Mouse (Mus musculus) adrenal gland, adult 18-20 months (tissue): ENCODE data around the gene Crip2. TPM values are rescaled to one million over a fixed set of nuclear protein-coding genes. Genes with fewer than 3 reads are reported as not detected.

Experiments used
- DNase-seq, 2 experiments: peaks; one replicate each; pipeline ENCODE4 v3.0.0; 2021 to 2022; ENCODE audit warnings: low spot score in 2 of 2
- total RNA-seq, 2 experiments: library from RNA; stranded (reverse); gene quantifications; 1 replicate in 1 of 2; 2 replicates in 1 of 2; pipeline ENCODE4 v1.2.3; 2021

Crip2 gene
- total RNA-seq, 2 experiments from 2014 or later, result 48.1 to 55.6 TPM

DNA sequence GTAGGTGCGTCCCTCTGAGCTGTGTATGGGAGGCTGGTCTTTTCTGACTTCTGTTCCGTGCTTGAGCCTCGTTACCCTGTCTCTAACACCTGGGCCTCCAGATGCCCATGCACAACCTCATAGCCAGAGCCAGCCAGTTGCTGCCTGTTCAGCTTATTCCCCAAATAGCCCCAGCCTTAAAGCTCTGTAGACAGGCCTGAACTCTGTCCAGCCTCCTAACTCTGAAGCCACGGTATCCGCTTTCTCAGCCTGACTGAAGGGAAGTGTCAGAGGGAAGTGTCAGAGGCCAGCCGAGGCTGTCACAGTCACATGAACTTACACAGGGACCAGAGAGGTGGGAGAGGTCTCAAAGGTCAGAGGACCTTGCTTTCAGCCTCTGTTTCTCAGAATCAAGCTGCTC lies 15.3 kb upstream of the Crip2 start:
- DNase-seq, result no peak

DNA sequence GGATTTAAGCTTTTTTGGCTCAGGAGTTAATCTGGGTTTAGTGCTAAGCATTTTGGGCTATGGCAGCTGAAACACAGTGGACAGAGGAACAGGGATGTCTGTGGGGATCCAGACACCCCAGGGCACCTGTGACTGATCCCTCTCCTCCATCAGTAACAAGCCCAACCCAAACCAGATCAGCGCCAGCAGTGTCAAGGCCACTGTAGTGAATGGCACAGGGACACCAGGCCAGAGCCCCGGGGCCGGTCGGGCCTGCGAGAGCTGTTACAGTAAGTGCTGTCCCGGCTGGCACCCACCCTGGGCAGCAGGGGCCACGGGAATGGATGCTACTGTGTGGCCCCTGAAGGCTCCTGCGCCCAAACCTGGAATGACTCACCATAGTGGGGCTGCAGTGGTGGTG lies 9.3 kb upstream of the Crip2 start:
- DNase-seq, result no peak

DNA sequence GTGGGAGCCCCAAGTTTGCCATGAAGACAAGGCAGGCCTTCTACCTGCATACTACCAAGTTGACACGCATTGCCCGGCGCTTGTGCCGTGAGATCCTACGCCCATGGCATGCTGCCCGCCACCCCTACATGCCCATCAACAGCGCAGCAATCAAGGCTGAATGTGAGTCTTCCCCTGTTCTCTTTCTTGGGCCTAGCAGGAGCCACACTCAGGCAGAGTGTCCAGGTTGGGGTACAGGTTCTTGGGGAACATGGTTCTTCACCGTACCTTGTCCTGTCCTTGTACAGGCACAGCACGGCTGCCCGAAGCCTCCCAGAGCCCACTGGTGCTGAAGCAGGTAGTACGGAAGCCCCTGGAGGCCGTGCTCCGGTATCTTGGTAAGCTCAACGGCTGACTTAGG lies 8.4 kb upstream of the Crip2 start:
- DNase-seq, result no peak

DNA sequence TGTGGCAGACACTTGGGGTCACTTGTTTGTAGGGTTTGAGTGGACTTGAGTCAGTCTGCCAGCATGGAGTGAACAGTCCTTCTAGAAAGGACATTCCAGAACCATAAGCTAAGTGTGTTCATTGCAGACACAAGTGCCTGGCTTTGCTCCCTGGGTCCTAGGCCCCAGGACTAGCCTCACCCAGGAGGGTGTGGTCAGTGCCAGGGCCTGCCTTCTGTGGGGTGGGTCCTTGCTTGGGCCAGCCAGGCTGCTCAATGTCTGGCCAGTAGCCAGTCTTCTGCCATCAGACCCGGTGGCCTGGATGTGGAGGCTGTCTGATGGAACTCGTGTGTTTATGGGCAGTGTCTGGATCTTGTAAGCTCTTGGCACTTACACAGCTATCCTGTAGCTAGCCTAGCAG lies 7.5 kb upstream of the Crip2 start:
- no peak for DNase-seq

DNA sequence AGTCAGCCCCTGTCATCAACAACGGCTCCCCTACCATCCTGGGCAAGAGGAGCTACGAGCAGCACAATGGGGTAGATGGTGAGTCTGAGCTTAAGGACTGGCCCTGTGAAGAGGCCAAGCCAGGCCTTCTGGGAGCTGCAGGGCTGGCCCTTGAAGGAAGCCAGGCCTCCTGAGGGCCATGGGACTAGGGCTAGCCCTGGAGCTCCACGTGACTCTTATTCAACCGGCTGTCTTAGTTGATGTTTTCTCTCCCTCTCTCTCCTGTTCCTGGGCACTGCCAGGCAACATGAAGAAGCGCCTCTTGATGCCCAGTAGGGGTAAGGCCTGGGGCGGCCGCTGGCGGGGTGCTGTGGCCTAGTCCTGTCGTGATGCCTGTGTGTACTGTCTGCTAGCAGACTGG lies 6.8 kb upstream of the Crip2 start:
- DNase-seq, result no peak

DNA sequence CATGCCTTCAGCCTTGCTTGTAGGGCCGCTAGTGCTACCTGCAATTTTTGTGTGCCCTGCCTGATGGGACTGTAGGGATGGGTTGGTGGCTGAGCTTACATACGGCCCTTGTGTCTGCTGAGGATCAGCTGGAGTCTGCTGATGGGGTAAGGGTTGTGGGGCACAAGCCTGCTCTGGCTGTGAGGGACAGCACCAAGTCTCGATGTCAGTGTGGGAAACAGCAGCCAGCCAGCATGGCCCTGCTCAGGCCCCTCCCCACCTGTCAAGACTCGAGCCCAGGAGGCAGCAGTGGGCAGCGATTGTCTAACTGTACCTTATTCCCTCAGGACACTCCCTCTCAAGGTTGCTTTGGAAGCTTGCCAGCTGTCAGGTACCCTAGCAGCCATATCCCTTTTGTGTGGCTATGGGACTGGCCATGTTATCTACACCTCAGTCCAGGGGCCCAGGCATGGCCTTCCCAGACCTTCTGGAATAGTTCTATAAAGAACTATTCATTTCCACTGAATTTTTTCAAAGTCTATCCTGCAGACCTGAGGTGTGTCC lies 6.1 kb upstream of the Crip2 start:
- DNase-seq, result no peak

DNA sequence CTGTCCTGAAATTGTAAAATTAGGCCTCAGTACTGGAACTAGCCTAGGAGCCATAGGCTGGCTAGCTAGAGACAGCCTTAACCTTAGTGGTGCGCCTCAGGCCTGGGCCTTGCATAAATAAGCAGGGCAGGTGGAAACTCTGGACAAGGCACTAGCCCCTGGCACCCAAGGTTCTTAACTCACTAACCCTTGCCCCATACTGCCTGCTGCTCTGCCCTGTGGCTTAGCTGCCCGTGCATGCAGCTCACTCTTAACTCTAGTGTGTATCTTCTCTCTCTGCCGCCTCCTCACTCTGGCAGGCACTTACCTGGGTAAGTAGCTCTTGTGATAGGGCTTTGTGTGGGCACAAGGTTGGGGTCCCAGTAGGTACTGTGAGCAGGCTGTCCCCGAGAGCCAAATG lies 5.5 kb upstream of the Crip2 start:
- no peak for DNase-seq

DNA sequence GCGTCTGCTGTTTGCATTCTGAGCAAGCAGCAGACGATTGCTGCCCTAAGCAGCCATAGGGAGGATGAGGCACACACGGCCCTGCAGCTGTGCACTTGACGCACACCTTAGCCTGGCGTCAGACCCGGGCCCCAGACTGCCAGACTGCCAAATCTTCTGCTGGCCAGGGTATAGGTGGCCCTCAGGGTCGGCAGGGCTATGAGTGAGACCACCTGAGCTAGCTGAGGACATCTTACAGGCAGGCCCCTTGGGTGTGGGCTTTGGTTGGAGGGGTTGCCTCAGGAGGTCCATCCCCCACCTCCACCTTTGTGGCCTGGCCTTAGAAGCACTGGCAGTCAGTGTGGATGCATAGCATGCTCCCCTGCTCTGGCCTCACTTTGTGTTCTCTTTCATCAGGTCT lies 4.6 kb upstream of the Crip2 start:
- DNase-seq, result no peak

DNA sequence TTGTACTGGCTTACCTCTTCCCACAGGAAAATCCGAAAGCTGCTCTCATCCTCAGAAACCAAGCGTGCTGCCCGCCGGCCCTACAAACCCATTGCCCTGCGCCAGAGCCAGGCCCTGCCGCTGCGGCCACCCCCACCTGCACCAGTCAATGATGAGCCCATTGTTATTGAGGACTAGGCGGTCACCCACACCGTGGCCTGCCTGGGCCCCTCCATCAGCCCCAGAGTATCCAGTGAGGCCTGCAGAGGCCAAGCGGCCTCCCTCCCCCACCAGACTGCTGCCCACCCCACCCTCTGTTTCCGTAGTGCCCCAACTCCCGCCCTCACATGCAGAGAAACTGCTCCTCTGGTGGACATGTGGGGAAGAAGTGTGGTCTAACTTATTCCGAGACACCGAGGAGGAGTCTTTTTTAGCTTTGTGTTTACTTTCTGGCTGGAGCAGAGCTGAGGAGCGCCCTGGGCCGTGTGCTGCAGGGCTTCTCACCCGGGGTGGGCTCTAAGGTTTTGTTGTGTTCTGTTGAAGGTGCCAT lies 3.5 kb upstream of the Crip2 start:
- no peak for DNase-seq

DNA sequence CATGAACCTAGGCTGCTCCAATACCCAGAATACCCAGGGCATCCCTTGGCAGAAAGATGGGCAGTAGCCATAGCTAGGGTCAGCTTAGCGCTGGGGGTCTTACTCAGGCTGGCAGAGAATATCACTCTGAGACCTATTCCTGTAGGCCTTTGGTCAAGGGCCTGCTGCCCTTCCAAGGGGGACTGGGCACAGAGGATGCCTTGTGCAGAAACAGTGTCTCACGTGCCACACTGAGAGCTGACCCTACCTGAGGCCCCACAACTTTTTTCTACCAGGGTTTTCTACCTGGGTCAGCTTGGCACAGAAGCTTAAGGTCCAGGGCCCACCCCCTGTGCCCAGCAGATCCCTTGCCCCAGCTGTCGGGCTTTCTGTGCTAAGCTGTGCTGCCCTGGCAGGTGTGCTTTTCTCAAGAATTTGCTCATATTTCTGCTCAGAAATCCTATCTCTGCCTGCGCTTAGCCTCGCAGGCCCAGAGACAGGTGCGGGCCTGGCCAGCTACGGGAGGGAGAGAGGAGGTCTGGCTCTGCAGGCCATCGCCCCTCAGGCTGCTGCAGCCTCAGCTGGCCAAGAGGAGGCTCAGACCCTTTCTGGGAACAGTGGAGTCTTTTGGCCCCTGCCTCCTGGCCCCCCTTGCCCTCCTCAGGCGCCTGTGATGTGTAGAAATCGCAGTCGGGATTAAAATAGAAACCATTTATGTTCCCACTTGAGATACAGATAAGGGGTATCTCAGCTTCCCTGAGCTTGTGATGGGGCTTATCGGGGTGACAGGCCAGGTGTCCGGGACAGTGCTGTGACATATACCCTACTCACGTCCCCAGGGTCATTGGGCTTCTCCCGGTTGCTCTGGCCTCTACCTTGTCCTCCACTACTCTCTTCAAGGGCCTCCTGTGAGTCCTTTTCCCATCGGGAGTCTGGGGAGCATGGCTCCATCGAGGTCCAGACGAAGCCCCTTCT lies 2.5 kb upstream of the Crip2 start:
- DNase-seq, result no peak

DNA sequence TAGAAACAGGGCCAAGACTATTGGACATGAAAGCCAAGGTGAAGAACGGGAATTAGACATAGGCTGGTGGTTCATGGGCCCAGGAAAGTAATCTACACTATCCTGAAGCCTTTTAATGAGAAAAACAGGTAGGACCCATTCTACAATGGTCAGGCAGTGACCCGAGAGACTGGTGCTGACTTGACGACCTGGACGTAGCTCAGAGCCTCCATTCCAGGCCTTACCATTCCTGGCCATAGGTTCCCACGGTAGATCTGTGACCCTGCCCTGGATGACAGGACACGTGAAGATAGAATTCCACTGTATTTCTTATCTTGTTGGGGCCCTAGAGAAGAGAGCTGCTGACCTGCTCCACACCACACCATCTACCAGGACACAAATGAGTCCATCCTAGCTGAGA lies 1.7 kb upstream of the Crip2 start:
- DNase-seq, result no peak

DNA sequence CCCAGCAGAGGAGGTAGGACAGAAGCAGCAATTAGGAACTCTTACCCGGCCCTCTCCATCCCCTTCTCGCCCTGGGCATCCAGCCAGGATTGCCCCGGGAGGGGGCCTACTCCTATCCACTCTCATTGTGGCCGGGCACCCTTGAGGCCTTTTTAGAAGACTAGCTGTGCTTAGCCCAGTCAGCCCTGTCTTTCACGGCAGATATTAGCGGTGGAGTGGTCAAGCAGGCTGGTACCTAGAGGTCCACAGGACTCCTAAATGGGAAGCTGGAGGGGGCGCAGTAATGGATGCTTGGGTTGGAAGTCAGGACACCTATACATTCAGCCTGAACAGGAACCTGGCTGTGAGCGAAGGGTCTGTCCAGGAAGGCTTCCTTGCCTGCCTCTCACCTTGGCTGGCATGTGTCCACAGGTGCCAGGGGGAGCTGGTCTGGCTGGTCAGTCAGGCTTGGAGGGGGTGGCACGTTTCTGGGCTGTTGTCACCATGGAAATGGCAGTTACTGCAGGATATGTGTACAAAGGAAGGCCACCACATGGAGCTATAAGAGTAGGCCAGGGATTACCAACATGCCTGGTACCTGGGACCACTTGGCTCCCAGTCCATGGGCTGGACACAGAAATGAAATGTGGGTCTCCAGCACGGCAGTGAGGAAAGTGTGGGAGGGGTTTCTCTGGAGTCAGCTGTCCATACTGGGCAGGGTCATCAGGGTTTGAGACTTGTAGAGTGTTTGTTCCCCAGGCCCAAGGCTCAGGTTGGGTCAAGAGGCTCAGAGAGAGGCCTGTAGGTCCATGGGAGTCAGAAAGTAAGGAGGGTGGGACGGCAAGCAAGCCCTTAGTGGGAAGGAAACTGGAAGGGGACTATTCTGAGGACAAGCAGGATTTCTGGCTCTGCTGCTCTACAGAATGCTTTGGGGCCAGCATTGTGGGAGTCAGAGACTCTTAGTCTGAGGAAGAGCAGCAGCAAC lies 853 bp upstream of the Crip2 start:
- no peak for DNase-seq

DNA sequence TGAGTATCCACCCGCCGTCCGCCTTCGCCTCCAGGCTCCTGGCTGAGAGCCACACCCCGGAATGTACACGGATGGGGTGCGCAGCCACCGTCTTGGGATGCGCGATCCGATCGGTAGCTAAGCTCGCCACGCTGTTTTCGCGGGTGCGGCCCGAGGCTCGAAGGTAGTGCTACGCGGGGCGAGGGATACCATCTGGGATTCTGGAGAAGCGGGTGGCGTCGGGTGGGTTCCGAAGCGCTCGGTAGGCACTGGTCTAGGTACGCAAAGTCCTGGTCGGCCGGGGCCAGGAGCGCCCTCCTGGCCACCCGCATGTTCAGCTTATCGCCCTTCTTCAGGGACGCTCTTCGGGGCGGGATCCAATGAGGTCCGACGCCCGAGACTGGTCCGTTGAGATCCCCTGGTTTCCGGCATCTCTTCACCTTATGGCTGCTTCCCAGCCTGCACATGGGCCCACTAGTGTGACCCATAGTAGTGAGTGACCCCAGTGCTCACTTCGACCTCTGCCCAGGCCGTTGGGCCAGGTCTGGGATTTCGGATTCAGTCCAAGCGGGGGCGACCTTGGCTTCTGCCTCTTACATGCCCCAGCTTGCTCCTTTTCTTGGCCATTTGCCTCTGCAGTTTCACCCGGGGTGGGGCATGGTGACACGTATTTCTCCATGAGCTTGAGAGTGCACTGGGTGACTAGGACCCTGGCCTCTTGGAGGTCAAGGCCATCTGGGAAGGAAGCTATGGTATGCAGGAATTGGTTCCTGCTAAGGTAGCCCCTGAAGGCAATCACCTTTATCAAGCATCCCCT lies 778 bp downstream of the Crip2 start:
- DNase-seq, result peak in 1 of 2 experiments; percentile 54

DNA sequence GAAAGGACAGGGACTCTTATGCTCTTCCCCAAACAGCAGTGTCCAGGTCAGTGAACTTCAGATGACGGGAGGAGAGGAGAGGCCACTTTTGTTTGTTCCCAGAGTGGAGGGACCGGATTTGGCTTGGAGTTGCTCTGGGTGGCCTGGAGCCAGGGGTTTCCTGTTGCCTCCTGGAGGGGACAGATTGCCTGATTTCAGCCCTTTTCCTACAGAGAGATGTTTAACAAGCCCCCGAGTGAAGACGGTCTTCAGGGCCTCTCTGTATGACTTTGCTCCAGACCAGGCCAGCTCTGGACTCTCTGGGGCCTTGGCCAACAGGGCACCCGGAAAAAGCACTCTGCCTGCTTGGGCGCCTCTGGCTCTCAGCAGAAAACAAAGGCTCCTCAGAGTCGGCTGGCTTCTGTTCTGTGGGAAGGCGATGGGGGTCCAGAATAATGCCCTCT lies 1.5 kb downstream of the Crip2 start:
- DNase-seq, result peak in 1 of 2 experiments; percentile 52

DNA sequence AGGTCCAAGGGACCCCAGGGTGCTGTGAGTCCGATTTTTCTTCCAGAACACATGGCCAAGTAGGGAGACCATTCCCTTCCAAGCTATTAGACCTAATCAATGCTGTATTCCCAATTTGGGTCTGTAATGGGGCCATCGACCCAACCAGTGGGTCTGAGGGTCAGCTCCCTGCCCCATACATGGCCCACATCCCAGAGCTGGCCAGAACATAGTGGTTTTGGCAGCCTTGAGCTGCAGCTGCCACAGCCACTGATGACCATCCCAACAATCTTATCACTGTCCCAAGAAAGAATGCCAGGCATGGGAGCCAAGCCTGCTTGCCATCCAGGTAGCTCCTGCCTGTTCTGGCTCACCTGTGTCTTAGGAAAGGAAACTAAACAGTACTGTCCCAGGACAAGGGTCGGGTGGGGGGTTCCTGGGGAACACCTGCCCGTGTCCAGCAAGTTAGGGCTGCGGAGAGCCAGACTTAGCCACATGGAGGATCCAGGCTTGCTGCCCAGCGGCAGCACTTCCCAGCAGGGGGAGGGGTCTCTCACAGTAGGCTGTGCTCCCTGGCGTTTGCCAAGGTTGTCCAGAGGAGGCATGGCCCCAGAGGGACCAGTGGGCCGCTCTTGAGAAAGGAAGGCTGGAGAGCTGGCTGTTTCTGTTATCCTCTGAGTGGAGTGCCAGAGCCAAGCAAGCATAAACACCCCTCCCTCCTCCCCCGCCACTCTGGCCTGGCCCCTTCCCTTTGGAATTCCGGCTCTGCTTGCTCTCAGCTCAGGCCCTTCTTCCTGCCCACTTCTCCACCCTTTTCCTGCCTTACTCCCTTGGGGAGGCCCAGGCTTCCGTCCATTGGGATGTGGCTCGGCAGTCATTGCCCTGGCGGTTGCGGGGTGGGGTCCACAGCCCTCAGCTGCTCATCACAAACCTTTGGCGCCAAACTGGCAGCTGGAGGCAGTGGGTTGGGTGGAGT lies 2.3 kb downstream of the Crip2 start:
- peak in 1 of 2 experiments; percentile 54 for DNase-seq

DNA sequence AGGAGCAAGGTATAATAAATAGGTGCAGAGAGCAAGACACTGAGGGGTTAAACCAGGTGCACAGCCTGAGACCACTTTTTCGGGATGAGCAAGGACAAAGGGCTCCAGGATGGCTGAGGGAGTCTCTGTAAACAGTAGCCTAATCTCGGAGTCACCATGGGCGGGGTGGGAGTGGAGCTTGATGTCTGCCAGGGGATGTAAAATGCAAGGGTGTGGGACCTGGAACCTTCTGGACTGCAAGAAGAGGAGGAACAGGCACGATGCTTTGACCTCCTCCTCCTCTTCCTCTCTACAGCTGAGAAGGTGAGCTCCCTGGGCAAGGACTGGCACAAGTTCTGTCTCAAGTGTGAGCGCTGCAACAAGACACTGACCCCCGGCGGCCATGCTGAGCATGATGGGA lies 3.1 kb downstream of the Crip2 start:
- DNase-seq, result no peak

DNA sequence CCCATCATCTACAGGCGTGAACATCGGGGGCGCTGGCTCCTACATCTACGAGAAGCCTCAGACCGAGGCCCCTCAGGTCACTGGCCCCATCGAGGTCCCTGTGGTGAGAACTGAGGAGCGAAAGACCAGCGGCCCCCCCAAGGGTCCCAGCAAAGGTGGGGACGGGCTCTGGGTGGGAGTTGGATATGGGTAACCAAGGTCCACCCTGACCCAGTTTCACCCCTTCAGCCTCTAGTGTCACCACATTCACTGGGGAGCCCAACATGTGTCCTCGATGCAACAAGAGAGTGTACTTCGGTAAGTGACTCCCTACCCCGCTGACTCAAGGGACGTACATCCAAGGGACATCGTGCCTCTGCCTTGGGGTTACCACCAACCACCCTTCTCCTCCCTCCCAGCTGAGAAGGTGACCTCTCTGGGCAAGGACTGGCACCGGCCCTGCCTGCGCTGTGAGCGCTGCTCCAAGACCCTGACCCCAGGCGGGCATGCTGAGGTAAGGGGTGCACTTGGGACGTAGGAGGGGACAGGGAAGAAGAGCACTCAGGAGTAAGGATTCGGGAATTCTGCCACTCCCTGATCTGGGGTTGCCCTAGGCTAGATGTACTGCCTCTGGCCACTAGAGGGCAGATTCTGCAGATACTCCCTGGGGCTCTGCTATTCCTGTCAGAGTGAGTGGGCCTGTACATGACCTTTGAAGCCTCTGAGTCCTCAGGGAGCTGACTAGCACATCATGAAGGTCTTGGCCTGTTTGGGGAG lies 4.1 kb downstream of the Crip2 start:
- peak; percentile 56 to 63 for DNase-seq

DNA sequence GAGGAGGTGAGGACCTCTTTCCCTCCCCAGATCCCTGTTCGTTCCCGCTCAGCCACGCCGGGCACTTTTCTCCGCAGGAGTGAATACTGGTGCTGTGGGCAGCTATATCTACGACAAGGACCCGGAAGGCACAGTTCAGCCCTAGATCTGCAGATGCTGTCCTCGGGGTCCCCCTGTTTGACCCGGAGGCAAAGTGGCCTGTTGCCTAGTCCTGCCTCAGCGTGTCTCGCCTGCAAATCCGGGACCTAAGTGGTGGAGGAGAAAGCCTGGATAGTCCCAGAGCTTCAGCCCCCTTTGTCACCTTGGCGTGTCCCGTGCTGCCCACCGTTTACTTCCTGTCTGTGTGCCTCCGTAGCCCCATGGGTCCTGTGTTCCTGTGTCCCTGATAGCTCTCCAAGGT lies 4.8 kb downstream of the Crip2 start:
- DNase-seq, result no peak

DNA sequence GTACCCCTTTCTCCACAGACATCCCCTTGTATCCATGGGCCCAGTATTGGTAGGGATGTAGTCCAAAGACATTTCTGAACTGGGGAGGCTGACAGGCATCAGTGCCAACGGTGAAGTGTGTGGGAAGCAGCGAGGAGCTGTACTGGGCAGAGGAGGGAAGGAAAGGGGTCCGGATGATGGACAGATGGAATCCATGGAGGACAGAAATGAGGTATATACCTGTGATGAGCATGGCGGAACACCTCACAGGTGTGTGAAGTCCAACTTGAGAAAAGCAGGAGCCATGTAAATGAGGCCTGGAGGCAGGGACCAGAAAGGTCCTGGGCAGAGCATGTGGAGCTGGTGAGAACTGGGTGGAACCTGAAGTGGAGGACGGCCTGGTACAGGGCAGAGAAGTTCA lies 5.6 kb downstream of the Crip2 start:
- DNase-seq, result no peak
